Mouse (Mus musculus) cerebellum, adult 9-11 months (tissue): ENCODE results near the gene Prr5.

ENCODE experiments used
- DNase-seq: peaks from one replicate; pipeline ENCODE4 v3.0.0; 2022

Prr5 gene

GRCm38 (mm10) chr15:84668938-84669747, at the start of gene Prr5:
Gene Prr5 (plus strand): TSS chr15:84669620.
- no peak for DNase-seq

DNA sequence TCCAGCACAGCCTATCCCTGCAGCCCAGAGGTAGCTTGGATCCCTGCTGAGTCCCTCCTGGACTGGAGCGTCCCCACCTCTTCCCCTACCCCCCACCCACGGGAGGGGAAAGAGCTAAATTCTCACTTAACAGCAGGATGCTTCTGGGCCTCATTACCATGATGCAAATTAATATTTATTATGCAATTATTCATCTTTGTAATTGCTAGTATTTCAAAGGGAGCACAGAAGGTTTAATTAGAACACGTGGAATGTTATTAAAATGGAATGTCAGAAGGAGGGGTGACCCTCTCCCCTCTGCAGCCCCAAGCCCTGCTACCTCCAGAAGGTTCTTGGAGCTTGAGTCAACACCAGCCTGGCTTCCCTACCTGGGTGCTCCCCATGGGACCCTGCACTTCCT, 49.4 kb upstream of the Prr5 start:
- no peak for DNase-seq

GRCm38 (mm10) chr15:84621722-84622428, 47.5 kb upstream of the Prr5 start:
- no peak for DNase-seq

DNA sequence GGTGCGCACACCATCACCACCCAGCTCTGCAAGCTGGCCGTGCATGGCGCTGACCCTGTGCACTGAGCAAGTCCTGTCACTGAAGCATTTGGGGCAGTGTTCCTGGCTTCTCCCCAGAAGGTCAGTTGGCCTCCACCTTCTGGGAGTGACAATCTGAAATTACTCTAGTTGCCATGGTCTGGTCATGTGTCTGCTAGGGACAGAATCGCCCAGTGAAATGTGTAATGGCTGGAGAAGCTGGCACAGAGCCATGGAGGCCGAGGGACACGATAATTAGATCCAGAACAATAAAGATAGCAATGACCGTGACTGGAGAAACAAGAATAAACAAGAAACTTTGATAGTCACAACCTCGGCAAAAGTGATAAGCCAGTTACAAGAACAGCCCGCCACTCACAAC, 44.5 kb upstream of the Prr5 start:
- DNase-seq, result no peak

GRCm38 (mm10) chr15:84625712-84626414, 43.6 kb upstream of the Prr5 start:
- no peak for DNase-seq

GRCm38 (mm10) chr15:84627308-84627707, 42.1 kb upstream of the Prr5 start:
- DNase-seq, result no peak

- DNase-seq, result no peak
These were observed 39.7 kb upstream of the Prr5 start for GRCm38 (mm10) chr15:84629680-84630079.

DNA sequence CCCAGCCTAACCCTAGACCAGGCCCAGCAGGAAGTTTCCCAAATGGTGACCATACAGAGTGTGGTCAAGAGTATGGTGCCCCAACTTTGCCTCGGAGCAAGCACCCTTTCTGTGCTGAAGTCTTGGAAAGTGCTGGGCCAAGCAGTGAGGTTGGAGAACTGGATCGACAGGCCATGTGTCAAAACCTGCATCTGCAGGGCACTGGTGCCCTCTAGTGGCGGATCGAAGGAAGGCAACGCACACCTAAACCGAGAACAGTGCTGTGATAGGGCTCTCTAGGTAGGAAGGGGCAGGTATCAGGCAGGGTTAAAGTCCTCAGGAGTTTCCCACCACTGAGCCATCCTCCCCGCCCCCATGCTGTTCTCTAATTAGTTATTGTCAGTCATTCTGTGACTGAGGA, 37.9 kb upstream of the Prr5 start:
- peak; percentile 58 for DNase-seq

DNA sequence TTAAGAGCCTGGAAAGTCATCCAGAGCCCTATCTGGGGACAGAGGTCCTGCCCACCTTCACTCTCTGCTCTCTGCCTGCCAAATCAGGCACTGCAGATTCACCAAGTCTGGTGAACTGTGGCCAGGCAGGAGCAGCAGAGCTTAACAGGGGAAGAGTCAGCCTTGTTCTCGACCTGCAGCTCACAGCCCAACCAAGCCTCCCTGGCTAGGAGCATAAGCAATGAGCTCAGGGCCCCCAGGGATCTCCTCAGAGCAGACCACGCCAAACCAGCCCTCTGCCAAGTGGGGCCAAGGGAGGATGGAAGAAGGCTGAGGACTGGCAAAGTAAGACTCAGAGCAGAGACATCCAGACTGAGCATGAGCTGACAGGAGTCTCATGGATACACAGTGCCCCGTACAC, 35.1 kb upstream of the Prr5 start:
- DNase-seq, result no peak

DNA sequence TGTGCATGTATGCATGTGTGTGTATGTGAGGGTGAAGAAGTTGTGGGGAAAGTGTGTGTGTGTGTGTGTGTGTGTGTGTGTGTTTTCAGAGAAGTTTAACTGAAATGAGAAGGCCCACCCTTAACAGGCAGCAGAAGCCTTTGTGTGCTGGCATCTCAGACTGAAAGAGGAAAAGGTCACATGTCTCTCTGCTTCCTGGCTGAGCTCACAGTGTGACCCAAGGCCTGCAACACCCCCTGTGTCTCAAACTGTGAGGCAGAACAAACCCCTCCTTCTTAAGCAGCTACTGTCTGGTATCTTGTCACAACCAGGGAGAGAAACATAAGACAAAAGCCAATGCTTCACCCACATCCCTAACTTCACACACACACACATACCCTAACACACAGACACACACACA, 31.0 kb upstream of the Prr5 start:
- DNase-seq, result no peak

DNA sequence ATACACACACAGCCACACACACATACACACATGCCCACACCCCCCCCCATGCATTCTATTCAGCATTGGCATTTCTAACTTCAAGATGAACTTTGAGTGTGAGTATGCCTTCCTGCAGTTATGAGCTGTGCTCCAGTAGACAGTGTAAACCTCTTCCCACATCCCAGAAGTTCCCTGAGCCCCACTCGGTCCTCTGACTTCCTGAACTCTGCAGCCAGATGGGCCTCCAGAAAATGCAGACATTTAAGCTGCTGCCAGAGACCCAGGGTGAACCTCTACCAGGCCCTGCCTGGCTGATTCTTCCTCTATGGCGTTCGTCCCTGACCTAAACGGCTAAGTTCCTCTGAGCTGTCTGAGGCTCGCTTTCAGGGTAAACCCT, 30.4 kb upstream of the Prr5 start:
- DNase-seq, result no peak

DNA sequence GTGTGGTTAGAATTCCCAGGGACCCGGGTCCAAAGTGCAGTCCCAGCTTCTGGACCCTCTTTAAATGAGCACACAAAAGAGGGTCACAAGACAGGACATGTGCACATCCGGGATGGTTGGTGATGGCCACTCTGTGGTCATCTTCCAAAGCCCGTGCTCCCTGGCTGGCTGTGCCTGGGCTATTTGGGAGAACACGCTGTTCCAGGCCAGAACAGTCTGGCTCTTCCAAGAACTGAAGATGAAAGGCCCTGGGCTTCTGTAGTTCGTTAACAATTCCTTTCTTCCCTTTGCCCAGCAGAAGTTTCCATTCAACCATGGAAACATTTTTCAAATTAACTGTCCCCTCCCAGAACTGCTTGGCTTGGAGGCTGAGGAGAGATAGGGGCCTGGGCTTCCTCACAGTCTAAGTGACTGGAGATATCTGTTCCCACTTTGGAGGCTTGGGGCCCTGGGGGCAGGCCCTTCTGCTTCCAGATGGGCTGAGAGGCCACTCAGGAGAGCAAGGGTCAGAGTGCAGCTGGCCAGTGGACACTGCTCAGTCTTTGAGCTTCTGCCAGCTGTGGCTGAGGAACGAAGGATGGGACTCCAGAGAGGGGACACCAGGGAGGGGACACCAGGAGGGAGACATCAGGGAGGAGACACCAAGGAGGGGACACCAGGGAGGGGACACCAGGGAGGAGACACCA, 29.8 kb upstream of the Prr5 start:
- DNase-seq, result peak; percentile 28

- peak; percentile 22 for DNase-seq
These were observed 28.7 kb upstream of the Prr5 start for GRCm38 (mm10) chr15:84640722-84641121.

- no peak for DNase-seq
These were observed 28.3 kb upstream of the Prr5 start for GRCm38 (mm10) chr15:84641127-84641526.

DNA sequence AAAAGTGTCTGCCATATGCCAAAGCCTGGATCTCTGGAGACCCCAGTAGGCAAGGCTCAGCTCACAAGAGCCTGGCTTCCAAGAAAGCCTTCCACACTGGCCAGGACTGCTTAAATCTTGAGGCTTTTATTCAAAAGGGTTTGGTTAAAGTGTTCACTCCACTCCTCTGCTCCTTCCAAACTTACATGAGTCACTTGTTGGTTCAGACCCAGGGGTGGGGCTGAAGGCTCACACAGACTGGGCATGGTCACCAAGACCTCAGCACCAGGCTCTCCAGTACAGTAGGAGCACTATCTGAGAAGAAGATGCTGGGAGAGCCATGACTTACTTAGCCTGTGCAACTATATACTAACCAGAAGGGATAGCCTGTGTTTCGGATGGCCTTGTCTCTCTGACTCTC, 27.5 kb upstream of the Prr5 start:
- DNase-seq, result no peak

DNA sequence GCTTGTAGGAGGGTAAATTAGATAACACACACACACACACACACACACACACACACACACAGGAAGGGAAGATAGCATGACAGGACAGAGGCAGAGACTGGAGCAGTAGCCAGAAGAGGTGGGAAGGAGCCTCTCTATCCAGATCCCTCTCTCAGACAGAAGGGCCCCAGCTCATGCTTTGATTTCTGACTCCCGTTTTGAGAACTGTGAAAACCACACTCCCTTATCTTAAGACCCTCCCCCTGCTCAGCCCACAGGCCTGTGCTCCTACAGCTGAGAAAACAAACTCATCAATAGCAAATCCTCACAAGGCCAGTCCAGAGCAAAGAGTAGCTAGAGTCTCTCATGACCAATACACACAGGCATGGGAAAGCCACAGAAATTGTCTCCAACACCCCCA, 26.2 kb upstream of the Prr5 start:
- DNase-seq, result no peak

GRCm38 (mm10) chr15:84651481-84651880, 17.9 kb upstream of the Prr5 start:
- DNase-seq, result no peak

- no peak for DNase-seq
These were observed 16.3 kb upstream of the Prr5 start for GRCm38 (mm10) chr15:84653151-84653550.

DNA sequence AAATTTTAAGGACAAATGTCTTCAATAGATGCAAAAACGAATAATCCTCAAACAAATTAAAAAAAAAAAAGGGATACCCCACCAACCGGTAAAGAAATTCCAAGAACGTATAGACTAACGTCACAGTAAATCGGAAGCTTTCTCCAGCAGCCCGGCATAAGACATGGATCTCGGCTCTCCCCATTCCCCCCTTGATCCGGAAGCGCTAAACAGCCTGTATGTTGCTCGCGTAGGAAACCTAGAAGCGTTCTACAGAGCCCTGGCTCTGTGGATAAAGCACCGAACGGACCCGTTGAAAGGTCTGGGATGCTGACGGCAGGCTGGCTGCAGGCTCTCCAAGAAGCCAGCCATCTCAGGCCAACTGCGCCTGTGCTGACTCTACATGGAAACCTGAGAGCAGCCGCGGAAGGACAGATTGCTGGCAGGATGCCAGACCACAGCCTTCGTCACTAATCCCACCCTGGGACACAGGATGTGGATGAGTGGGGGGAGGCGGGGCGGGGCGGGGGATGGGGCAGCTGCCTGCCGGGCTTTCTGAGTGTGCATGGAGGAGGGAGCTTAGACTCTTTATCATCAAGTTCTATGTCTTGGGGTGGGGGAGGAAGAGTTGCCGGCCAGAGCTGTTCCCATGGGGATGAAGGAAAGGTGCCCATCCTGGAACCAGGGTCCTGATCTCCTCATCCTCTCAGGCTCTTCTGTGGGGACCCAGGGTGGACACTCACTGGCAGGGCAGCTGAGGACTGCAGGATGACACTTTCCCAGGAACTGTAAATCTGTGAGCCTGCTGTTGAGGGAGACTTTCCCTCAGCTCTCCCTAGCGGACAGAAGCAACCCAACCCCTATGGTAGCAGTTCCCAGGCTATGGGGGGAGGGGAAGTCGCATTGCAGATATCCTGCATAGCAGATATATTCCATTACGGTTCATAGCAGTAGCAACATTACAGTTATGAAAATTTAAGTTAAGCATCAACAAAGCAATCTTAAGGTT, 15.1 kb upstream of the Prr5 start:
- DNase-seq, result no peak

DNA sequence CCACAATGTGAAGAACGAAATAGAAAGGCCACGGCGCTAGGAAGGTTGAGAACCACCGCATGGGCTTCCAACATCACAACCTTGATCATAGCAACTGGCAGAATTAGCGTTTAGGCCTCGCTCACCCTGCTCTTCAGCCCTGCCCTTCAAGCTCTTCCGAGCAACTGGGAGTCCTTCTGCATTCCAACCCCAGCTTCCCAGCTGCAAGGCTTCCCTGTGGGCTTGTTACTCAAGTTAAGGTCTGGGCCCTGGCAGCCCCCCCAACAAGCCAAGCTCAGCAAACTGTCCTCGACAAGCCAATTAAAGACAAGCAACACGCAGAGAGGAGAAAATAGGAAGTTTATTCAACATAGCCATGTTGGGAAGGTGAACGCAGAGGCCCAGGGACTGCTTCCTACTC, 14.4 kb upstream of the Prr5 start:
- no peak for DNase-seq

GRCm38 (mm10) chr15:84656689-84657088, 12.7 kb upstream of the Prr5 start:
- no peak for DNase-seq
